Mouse (Mus musculus): ENCODE results near the gene Cmah.
A peak's percentile ranks its signal among the peaks of the same experiment; 100 is the strongest.

Cmah gene

DNA sequence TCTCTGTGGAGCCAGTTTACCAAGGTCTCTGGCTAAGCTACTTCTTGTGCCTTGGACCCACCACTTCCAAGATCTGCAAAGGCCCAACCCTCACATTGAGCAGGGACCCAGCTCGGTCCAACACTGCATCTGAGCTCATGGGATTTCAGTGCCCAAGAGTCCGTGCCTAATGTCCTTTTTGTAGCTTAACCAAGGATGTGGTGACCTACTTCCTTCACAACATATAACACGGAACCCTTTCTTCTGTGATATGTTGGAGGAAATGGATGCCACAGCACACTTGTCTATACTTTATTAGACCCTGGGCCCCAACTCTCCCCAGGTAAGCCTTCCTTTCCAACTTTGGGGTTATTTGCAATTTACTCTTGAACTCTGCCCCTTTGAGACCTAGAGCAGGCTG is 186.5 kb downstream of the Cmah start:
- no peak for DNase-seq (ENCODE audit: low read depth)

DNA sequence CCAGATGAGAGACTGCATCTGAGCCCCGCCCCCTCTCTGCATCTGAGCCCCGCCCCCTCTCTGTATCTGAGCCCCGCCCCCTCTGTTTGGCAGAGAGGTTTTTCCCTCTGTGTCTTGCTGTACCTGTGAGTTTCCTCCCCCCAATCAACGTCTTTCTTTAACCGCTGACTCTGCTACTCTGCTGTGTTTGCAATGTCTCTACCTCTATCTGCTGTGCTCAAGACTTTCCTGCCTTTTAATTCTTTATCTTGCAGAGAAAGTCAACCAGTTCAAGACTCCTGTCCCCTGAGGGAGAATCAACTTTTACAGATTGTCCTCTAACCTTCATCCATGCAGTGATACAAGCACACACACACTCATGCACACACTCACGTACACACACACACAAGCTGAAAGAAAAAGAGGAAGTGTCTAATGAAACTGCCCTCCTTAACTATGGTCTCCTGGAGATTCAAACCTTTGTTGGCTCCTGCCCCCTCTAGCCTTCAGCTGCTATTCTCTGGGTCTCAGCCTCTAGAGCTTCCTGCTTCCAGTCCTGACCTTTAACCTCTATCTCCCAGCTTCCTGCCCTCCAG is 188.0 kb downstream of the Cmah start:
- no peak for DNase-seq (ENCODE audit: low read depth)

DNA sequence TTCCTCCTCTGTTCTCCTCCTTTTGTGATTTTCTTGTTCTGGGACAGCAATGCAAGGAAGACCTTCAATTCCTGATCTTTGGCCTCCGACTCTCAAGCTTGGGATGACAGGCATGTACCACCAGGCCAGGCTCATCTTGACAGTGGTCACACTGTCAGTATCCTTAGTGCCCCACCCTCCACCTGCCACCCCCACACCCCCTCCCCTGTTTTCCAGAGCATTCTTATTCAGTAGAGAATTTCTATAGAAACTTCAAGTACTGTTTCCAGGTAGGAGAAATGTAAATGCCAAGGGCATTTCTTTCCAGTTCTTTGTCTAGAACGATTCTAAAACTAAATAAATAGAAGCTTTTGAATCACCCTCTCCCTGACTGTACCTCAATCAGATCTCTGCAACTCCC is 190.6 kb downstream of the Cmah start:
- DNase-seq (ENCODE audit: low read depth), result no peak

DNA sequence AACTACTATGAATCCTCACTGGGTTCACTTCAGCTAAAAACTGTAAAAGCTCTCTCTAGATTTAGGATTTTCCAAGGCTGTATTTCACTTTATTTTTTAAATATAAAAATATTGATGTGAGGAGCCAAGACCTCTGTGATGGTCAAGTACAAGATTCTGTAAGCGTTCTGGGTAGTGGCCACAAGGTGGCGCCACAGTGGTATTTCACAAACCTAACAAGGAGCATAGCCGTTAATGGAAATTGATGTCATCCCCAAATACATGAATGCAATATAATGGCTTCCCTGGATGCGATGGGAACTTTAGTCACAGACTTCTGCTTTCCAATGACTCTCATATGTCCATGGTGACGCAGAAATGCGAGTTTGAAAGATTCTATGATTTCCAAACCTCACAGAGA is 191.7 kb downstream of the Cmah start:
- DNase-seq (ENCODE audit: low read depth), result peak; percentile 72

DNA sequence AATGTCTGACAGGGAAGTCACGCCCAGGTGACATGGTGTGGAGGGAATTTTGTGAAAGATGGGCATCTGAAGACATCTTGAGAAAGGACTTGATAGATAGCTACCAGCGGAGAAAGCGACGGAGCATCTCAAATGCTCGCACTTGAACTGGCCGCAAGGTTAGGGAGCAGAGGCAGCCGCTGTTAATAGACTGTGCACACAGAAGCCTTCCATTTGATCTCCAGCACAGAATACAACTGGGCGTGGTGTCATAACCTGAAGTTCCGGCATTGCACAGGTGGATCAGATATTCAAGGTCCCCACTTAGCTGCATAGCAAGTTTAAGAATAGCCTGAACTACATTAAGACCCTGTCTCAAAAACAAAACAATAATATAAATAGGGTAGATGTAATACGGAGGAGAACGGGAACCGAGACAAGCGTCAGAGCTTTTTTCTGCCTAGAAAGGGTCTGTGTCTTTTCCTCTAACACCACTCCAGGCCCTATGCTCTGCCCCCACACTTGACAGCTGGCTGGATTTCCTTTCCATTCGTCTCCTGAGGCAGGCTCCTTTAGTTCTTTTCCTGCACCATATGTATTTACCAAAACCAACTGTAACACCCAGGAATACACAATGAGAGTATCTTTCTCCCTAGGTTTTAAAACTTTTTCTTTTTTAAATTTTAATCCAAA is 192.9 kb downstream of the Cmah start:
- DNase-seq (ENCODE audit: low read depth), result no peak

DNA sequence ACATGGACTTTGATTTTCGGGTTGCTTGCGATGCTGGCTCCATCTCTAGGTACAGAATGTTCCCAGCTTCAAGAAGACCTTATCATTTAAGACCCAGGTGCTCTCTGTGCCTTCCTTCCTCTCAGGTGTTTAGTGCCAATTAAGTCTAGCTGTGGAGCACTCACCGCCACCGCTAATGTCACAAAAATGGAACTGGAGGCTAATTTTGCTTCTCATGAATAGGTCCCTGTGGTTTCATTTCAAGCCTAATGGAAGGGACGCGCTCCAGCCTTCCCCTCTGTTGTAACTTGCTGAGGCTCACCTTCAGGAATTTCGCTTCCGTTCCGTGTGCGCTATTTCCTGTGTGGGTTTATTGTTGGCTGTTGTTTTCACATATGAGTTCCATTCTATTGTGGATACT is 193.6 kb downstream of the Cmah start:
- DNase-seq (ENCODE audit: low read depth), result no peak

DNA sequence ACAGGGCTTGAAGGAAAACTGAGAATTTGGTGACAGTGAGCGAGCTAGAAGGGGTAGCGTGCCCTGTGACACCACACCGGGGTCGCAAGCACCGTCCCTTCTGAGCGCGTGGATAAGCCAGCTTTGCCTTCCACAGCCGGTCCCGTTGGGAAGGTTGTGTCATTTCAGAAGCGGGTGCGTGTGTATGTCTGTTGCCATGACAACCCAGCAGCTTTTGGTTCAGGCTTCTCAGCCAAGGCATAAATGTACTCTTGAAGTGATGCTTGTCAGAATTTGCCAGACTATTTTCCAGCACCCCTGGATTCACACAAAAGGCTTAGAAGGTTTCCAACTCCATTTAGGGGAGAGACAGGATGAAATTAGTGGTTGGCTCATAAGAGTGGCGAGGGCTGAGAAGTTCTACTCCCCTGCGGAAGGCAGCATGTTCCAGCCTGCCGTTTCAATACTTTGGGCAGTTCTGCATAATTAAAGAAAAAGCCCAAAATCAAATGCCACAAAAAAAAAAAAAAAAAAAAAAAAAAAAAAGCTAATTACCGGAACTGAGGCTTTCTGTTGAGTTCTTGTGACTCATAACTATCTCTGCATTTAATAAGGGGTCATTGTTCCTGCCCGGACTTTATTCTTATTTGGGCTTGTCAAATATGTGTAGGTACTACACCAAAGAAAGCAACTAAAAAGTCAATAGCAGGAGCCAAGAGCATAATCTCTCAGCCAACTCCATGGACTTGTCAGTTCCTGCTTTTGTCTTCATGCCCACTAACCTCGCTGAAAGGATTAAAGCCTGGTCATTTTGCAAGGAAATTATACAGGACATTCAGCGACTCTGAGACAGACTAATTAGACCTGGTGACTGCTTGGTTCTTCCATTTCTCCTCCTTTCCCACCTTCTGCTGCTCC is 194.5 kb downstream of the Cmah start:
- DNase-seq (ENCODE audit: low read depth), result peak; percentile 24

DNA sequence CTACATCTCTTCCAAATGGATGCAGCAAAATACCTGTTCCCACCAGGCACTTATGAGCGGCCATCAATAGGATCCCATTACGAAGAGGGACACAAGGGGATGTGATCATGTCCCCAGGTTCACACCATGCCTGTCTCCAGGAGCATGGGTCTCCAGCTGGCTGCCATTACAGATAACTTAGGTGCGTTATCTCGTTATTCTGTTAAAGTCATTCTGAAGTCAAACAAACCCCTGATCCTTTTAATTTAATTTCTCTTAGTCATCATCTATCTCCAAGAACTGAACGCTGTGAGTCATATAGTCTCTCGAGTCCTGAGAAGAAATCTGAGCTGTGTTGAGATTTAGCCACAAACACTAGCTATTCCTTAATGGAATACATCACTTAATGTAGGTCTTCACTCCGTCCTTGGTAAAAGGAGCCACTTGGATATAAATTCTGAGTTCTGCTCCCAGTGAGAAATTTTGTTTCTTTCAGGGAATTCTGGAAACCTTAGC is 195.2 kb downstream of the Cmah start:
- DNase-seq (ENCODE audit: low read depth), result peak; percentile 63

DNA sequence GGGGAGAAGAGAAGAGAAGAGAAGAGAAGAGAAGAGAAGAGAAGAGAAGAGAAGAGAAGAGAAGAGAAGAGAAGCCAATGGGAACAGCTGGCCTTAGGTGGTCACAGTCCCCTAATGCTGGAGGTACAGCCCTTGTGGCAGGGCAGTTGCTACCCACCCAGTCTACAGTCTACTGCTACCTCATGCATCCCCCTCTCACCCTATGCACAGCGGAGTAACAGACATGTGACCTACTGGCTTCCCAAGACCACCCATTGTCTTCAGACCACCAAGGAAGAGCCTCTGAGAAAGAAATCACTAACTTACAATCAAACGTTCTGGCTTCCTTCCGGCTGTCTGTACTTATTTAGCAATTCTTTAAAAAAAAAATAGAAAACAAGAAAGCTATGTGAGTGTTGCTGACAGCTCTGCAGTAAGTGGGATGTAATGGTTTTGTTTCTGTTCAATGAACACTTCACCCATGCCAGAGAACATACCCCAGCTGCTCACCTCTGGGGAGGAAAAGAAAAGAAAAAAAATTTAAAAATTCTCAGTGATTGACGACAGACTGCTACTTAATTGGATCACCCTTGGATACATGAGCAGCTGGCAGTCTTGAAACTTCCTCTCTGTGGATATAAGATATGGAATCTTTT is 196.5 kb downstream of the Cmah start:
- no peak for DNase-seq (ENCODE audit: low read depth)

DNA sequence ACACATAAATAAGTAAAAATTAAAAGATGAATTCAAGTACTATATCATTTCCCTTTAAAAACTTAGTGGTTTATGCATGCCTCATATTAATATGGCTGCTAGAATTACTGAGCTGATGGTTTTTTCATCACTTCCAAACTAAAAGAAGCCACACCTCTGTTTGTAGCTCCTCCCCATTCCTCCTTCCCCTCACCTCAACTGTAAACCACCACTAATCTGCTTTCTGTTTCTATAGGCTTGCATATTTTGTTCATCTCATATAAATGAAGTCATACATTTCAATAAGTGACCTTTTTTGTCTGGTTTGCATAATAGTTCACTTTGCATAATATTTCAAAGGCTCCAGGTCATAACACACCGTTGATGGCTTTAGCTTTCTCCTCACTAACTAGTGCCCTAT is 197.3 kb downstream of the Cmah start:
- DNase-seq (ENCODE audit: low read depth), result no peak

DNA sequence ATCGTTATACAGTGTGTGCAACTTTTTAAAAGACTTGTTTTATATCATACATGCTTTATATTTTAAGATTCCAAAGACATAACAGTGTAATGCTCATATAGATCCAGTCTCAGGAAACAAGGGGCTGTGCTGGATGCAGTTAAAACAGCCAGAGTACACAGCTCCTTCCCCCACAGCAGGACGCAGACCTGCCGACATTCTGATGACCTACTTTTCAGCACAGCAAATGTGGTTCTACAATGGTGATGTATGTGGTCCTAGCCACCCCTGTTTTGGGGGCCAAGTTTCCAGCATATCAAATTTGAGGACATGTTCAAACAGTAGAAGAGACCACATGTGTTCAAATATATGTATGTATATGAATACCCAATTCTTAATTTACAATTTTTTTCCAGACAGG is 198.3 kb downstream of the Cmah start:
- DNase-seq (ENCODE audit: low read depth), result no peak

DNA sequence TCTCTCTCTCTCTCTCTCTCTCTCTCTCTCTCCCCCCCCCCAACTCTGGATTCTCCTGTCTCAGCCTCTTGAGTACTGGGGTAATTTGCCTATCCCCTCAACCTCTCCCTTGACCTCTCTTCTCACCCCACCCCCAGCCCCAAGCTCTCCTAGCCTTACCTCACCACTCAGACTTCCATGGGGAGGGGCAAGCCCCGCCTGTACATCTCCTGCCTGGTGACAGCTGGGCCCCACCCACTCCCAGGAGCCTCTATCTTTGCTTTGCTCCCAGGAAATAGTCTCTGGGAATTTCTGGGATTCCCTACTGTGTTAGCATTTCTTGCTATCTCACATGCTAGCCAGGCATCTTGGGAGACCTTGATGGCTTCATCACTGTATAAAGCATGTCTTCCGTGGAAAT is 199.7 kb downstream of the Cmah start:
- no peak for DNase-seq (ENCODE audit: low read depth)

Measured in NIH3T3 (cell line).